Mouse (Mus musculus) ES-E14 (cell line): ENCODE results near the gene Rapgef2.

Source experiments
- CHD2 ChIP-seq: IDR thresholded peaks from 2 replicates; pipeline ENCODE4 v1.6.1; 2014; ENCODE audit warnings: mild to moderate bottlenecking, low read depth, low read length, inconsistent platforms
- MAFK ChIP-seq: IDR thresholded peaks from 2 replicates; pipeline ENCODE4 v1.6.1; 2014; ENCODE audit warnings: mild to moderate bottlenecking, low read depth, low read length, inconsistent platforms; ENCODE audit not compliant: insufficient read depth
- ZNF384 ChIP-seq: IDR thresholded peaks from 2 replicates; pipeline ENCODE4 v1.6.1; 2012; ENCODE audit warnings: low read depth, low read length, inconsistent platforms

GRCm38 (mm10) chr3:79293023-79293422 is 6.7 kb upstream of the Rapgef2 start:
- TF ChIP-seq ZNF384 (no peak), CHD2 (no peak), MAFK (no peak)
